Mouse (Mus musculus) hindbrain, embryonic 16.5 days (tissue): ENCODE data around the gene Atp2b4. TPM values are rescaled to one million over a fixed set of nuclear protein-coding genes. Genes with fewer than 3 reads are reported as not detected.

Experiments used
- ATAC-seq: fragments of 200-750 bp; cut with Nextera tagmentation; 2 replicates; pipeline ENCODE4 v1.8.0; 2017; ENCODE audit warnings: moderate TSS enrichment, moderate library complexity
- H3K27ac ChIP-seq: fragments of 300-500 bp; sonication (generic); 2 replicates; pipeline ENCODE4 v1.5.1; 2014; ENCODE audit warnings: low read depth, mild to moderate bottlenecking, control low read depth, low read length, moderate library complexity
- H3K27me3 ChIP-seq: fragments of 300-500 bp; sonication (generic); replicated peaks from 2 replicates; pipeline ENCODE4 v1.6.1; 2014; ENCODE audit warnings: low read length; ENCODE audit not compliant: control insufficient read depth, insufficient read depth
- H3K36me3 ChIP-seq: fragments of 300-500 bp; sonication (generic); 2 replicates; pipeline ENCODE4 v1.6.1; 2014; ENCODE audit warnings: mild to moderate bottlenecking, low read length, moderate library complexity, mixed read lengths; ENCODE audit not compliant: control insufficient read depth, insufficient read depth
- H3K4me1 ChIP-seq: fragments of 300-500 bp; sonication (generic); 2 replicates; pipeline ENCODE4 v1.6.1; 2014; ENCODE audit warnings: low read depth, low read length; ENCODE audit not compliant: control insufficient read depth, insufficient read depth
- H3K4me2 ChIP-seq: fragments of 300-500 bp; sonication (generic); 2 replicates; pipeline ENCODE4 v1.6.1; 2014; ENCODE audit warnings: mild to moderate bottlenecking, low read length, control low read depth, moderate library complexity
- H3K4me3 ChIP-seq: fragments of 300-500 bp; sonication (generic); 2 replicates; pipeline ENCODE4 v1.5.1; 2014; ENCODE audit warnings: mild to moderate bottlenecking, low read length, control low read depth, moderate library complexity
- H3K9ac ChIP-seq: fragments of 300-500 bp; sonication (generic); 2 replicates; pipeline ENCODE4 v1.6.1; 2014; ENCODE audit warnings: low read depth, mild to moderate bottlenecking, control low read depth, low read length, moderate library complexity
- H3K9me3 ChIP-seq: fragments of 300-500 bp; sonication (generic); 2 replicates; pipeline ENCODE4 v1.6.1; 2014; ENCODE audit warnings: mild to moderate bottlenecking, low read length, moderate library complexity; ENCODE audit not compliant: control insufficient read depth
- whole genome bisulfite sequencing: fragments of 180-500 bp; shearing (Covaris S2); extraction: QIAGEN DNeasy Blood & Tissue Kit; methylation state at CpG from one replicate; pipeline ENCODE4 v1.1.7; 2014; 5-methylcytosine and 5-hydroxymethylcytosine counted together
- polyA plus RNA-seq: library from polyadenylated mRNA; unstranded; fragments of >200 nt; fragmentation: Nextera tagmentation; extraction: Ambion mirVana; gene quantifications from 2 replicates; pipeline ENCODE4 v1.2.1, GENCODE M21; 2015

The Atp2b4 gene
- polyA plus RNA-seq, 1 experiment from 2014 or later: 14.7 TPM

- Histone ChIP-seq H3K27me3 (no peaks in the 10 kb centered on the region), H3K9ac (no peak overlapping the region), H3K4me3 (no peak overlapping the region), H3K4me2 (no peak overlapping the region), H3K36me3 (no peaks in the 10 kb centered on the region), H3K27ac (peak overlapping the region; percentile 46; the same call in 1 of the 2 replicates), H3K4me1 (peaks cover 22% of the 10 kb centered on the region), H3K9me3 (no peaks in the 10 kb centered on the region)
- ATAC-seq: peak; percentile 62
- 51% methylated on average over 4 of the region's 4 CpGs for WGBS
Observed at GRCm38 (mm10) chr1:133744609-133745008, 56.2 kb downstream of the Atp2b4 start.

GRCm38 (mm10) chr1:133742517-133742916 is 58.3 kb downstream of the Atp2b4 start:
- Histone ChIP-seq H3K9ac (no peak overlapping the region), H3K4me1 (peaks cover 22% of the 10 kb centered on the region), H3K27me3 (no peaks in the 10 kb centered on the region), H3K4me2 (no peak overlapping the region), H3K36me3 (no peaks in the 10 kb centered on the region), H3K27ac (no peak overlapping the region; the same call in 1 of the 2 replicates), H3K4me3 (no peak overlapping the region), H3K9me3 (no peaks in the 10 kb centered on the region)
- ATAC-seq: peak; percentile 66; the same call in 1 of the 2 replicates
- 29% methylated on average over 8 of the region's 8 CpGs for WGBS

DNA sequence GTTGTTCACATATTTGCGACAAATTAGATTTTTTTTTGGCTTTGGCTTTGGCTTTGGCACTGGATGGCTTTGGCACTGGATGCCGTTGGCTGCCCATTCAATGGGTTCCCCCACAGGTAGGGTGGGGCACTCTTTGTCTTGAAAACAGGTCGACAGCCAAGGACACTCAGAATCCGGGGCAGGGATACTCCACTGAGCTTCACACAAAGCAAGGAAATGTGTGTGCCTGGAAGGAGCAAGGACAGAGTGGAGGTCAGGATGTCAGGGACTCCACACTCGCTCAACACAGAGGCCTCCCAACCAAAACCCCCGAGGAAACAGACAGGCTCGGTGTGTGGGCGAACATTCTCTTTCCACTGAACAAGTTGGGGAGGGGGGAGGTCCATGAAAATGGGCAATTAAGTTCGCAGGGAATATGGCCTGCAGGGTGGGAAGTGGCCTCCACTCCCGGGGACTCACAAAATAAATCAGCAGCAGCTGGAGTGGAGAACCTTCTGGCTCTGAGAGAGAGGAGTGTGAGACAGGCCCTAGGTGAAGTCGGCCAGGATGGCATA is 58.9 kb downstream of the Atp2b4 start:
- Histone ChIP-seq H3K4me1 (peaks cover 22% of the 10 kb centered on the region), H3K27ac (no peak overlapping the region), H3K27me3 (no peaks in the 10 kb centered on the region), H3K9ac (no peak overlapping the region), H3K4me3 (no peak overlapping the region), H3K9me3 (no peaks in the 10 kb centered on the region), H3K4me2 (no peak overlapping the region), H3K36me3 (no peaks in the 10 kb centered on the region)
- 34% methylated on average over 11 of the region's 11 CpGs for WGBS
- ATAC-seq: peak; percentile 21; the same call in 1 of the 2 replicates

GRCm38 (mm10) chr1:133741171-133741570 is 59.7 kb downstream of the Atp2b4 start:
- peaks cover 28% of the 10 kb centered on the region for H3K4me1 ChIP-seq
- H3K9me3 ChIP-seq: no peaks in the 10 kb centered on the region
- H3K9ac ChIP-seq: no peak overlapping the region
- H3K27me3 ChIP-seq: no peaks in the 10 kb centered on the region
- no peak overlapping the region for H3K27ac ChIP-seq
- H3K36me3 ChIP-seq: no peaks in the 10 kb centered on the region
- no peak overlapping the region for H3K4me2 ChIP-seq
- H3K4me3 ChIP-seq: no peak overlapping the region
- ATAC-seq: no peak
- 73% methylated on average over 6 of the region's 6 CpGs for WGBS

GRCm38 (mm10) chr1:133736664-133737063 is 64.2 kb downstream of the Atp2b4 start:
- Histone ChIP-seq H3K9ac (0 out of 2 replicates have a peak overlapping the region, but pooled peaks have one; percentile 0), H3K4me2 (no peak overlapping the region; the same call in 1 of the 2 replicates), H3K9me3 (no peaks in the 10 kb centered on the region), H3K4me3 (no peak overlapping the region), H3K4me1 (peaks cover 10% of the 10 kb centered on the region), H3K36me3 (no peaks in the 10 kb centered on the region), H3K27me3 (no peaks in the 10 kb centered on the region), H3K27ac (no peak overlapping the region)
- WGBS: 62% methylated on average over 7 of the region's 7 CpGs
- ATAC-seq: peak; percentile 55; the same call in 1 of the 2 replicates

GRCm38 (mm10) chr1:133735995-133736652 is 64.7 kb downstream of the Atp2b4 start:
- Histone ChIP-seq H3K36me3 (no peaks in the 10 kb centered on the region), H3K4me2 (peak overlapping the region; percentile 62), H3K4me3 (peak overlapping the region; percentile 46), H3K4me1 (peaks cover 10% of the 10 kb centered on the region), H3K9ac (peak overlapping the region; percentile 76), H3K27me3 (no peaks in the 10 kb centered on the region), H3K9me3 (no peaks in the 10 kb centered on the region), H3K27ac (no peak overlapping the region)
- WGBS: 13% methylated on average over 17 of the region's 17 CpGs
- peak; percentile 96 for ATAC-seq

GRCm38 (mm10) chr1:133732814-133733213 is 68.0 kb downstream of the Atp2b4 start:
- Histone ChIP-seq H3K27ac (no peak overlapping the region), H3K36me3 (peaks cover 2% of the 10 kb centered on the region; the same call in 1 of the 2 replicates), H3K4me2 (no peak overlapping the region), H3K4me3 (no peak overlapping the region), H3K9ac (no peak overlapping the region), H3K27me3 (no peaks in the 10 kb centered on the region), H3K4me1 (peaks cover 10% of the 10 kb centered on the region), H3K9me3 (no peaks in the 10 kb centered on the region)
- WGBS: 71% methylated on average over 11 of the region's 11 CpGs
- ATAC-seq: no peak

GRCm38 (mm10) chr1:133728339-133728738 is 72.5 kb downstream of the Atp2b4 start:
- Histone ChIP-seq H3K36me3 (peaks cover 2% of the 10 kb centered on the region; the same call in 1 of the 2 replicates), H3K9me3 (no peaks in the 10 kb centered on the region), H3K27ac (no peak overlapping the region), H3K4me3 (no peak overlapping the region), H3K9ac (no peak overlapping the region), H3K4me1 (no peaks in the 10 kb centered on the region), H3K4me2 (no peak overlapping the region), H3K27me3 (no peaks in the 10 kb centered on the region)
- 86% methylated on average over 7 of the region's 7 CpGs for WGBS
- ATAC-seq: no peak

GRCm38 (mm10) chr1:133720342-133720741 is 80.5 kb downstream of the Atp2b4 start:
- Histone ChIP-seq H3K27ac (no peak overlapping the region), H3K4me1 (no peaks in the 10 kb centered on the region), H3K4me3 (no peak overlapping the region), H3K9ac (no peak overlapping the region), H3K9me3 (no peaks in the 10 kb centered on the region), H3K27me3 (no peaks in the 10 kb centered on the region), H3K4me2 (no peak overlapping the region), H3K36me3 (no peaks in the 10 kb centered on the region)
- WGBS: 84% methylated on average over 7 of the region's 7 CpGs
- ATAC-seq: no peak
